Mouse (Mus musculus): ENCODE measurements around the gene Tsen54.

The Tsen54 gene

DNA sequence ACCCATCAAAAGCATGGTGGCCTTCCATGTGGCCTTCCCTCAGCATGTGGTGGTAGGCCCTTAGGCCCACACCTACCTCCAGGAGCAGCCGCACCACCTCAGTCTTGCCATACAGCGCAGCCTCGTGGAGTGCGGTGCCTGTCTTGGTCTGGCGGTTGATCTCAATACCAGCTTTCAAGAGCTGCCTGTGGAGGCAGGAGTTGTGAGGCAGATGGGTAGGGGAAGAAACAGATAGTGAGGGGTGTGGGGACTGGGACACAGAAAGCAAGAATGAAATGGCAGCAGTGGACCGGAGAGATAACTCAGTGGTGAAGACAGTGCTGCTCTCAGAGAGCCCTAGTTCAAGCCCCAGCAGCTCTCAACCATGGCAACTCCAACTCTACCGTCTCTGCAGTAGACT lies 9.5 kb upstream of the Tsen54 start:
- DNase-seq: no peak

- DNase-seq: no peak
Measured at GRCm38 (mm10) chr11:115806154-115806553, 8.4 kb upstream of the Tsen54 start.

DNA sequence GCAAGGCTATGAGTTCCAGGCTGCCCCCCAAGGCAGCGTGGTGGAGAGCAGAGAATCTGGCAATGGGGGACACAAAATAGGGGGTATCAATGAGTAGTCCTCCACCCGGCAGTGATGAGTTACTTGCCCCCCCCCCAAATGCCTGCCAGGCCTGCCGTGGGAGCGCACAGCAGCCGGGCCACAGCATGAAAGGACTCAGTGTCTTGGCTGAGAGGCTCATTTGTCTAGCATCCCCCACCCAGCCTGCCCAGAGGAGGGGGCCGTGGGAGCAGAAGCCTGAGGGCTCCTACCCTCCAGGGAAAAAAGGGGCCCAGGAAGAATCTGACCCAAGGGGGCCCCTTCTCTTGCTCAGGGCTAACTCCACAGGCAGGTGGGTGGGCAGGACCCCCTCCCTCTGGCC lies 7.2 kb upstream of the Tsen54 start:
- DNase-seq: no peak

GRCm38 (mm10) chr11:115807971-115808370 lies 6.6 kb upstream of the Tsen54 start:
- no peak for DNase-seq

DNA sequence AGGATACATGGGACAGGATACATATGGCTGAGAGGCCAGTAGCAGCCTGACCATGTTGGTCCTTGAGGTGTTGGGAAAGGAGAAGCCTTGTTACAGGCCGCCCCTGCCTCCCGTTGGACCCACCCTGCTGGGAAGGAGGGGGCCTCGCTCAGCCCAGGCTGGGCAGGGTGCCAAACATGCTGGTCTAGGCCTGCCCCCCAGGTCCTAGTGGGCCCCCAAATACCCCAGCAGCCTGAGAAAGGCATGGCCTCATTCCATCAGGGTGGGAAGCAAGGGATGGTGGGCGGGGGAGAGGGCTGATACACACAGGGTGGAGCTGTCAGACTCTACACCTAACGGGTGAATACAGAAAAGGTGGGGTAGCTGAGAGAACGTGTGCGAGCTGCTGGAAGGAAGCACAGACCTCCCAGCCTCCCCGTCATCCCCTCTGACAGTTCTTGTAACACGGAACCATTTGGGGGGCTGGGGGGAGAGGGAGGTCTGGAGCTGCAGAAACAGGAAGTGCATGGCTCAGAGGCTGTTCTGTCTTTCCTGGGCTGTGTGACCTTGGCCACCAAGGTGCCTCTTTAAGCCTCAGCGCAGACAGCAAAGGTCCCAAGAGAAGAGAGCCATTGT lies 5.7 kb upstream of the Tsen54 start:
- no peak for DNase-seq

GRCm38 (mm10) chr11:115809311-115809781 lies 5.2 kb upstream of the Tsen54 start:
- no peak for DNase-seq

GRCm38 (mm10) chr11:115810377-115810776 lies 4.1 kb upstream of the Tsen54 start:
- DNase-seq: no peak

DNA sequence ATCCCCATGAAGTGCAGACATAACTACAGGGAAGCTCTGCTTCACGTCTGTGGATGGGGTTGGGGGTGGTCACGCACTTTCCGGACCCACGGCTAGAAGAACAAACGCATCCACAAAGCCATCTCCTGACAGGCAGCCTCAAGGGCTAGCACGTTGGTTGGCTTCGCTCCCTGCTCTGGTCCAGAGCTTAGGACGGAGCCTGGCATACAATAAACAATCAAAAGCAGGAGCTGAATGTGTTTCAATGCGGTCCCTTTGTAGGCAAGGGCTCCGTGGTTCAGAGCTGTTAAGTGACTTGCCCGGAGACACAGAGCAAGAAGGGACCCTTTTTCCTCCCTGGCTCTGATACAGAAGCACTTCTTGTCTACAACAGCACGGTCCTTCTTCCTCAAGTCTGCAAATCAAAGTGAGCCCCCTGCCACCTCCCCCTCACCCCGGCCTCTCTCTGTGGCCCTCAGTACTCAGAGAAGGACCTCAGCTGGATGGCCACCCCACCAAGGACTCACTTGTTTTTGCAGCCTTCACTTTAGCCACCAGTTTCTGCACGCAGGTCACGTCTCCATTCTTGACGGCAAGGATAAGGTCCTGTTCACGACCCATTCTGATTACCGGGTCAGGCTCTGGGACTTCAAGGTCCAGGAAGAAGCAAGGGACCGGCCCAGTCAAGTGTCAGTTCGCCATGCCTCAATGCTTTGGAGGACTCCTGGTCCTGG lies 3.0 kb upstream of the Tsen54 start:
- no peak for DNase-seq

GRCm38 (mm10) chr11:115812095-115812494 lies 2.4 kb upstream of the Tsen54 start:
- no peak for DNase-seq

GRCm38 (mm10) chr11:115812533-115813420 lies 1.7 kb upstream of the Tsen54 start:
- no peak for DNase-seq

GRCm38 (mm10) chr11:115813507-115814296 lies 822 bp upstream of the Tsen54 start, which contains the start of gene Caskin2:
Gene Caskin2, minus strand, starts transcription at chr11:115813639.
- peak; percentile 94 to 98 for DNase-seq

- DNase-seq: no peak
Measured at GRCm38 (mm10) chr11:115817331-115817730, 2.8 kb downstream of the Tsen54 start.

GRCm38 (mm10) chr11:115819915-115820623 lies 5.5 kb downstream of the Tsen54 start:
- DNase-seq: no peak

GRCm38 (mm10) chr11:115821001-115821400 lies 6.5 kb downstream of the Tsen54 start:
- no peak for DNase-seq

GRCm38 (mm10) chr11:115823774-115824740 lies 9.5 kb downstream of the Tsen54 start, which contains the start of gene Llgl2:
Gene Llgl2, plus strand, starts transcription at chr11:115824049.
- peak; percentile 78 to 91 for DNase-seq

DNA sequence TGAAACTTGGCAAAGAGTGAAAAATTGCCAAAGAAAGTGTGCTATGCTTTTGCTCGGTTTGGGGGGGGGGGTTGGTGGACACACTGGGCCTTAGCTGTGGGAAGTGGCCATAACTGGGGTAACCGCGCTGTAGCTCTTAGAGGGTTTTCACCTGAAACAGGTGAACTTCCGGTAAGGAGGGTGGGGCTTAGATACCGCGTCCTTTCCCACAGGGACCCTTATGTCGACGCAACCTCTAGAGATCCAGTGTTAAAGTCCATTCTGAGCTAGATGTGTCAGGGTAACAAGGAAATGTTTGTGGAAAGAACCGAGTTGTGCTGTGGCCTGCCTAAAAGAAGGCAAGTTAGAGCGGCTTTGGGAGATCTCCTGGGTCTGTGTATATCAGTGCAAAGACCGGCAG lies 10.3 kb downstream of the Tsen54 start:
- DNase-seq: no peak

DNA sequence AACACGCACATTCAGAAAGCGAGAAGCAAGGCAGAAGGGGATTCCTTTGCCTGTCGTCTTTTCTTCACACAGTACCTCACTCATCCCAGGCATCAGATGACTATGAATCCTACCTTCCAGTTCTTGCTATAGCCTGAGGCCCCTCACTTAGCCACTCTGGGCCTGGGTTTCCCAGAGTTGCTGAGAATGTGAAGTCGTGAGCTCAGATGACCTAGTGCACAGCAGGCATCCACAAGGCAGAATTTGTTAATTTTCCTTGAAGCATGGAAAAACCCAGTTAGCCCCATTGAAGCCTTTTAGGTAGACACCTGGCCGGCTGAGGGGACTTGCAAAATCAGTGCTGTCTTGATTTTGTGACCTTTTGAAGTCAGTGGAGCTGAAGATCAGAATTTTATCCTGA lies 12.0 kb downstream of the Tsen54 start:
- no peak for DNase-seq

GRCm38 (mm10) chr11:115827624-115828023 lies 13.1 kb downstream of the Tsen54 start:
- no peak for DNase-seq

GRCm38 (mm10) chr11:115829036-115829435 lies 14.5 kb downstream of the Tsen54 start:
- no peak for DNase-seq

- no peak for DNase-seq
Measured at GRCm38 (mm10) chr11:115830550-115831325, 16.2 kb downstream of the Tsen54 start.

All from cerebellum, postnatal 25 days (tissue).